Mouse (Mus musculus) embryonic fibroblast, embryonic 13.5 days (primary cell): ENCODE measurements around the gene Tspear.

Source experiments
- CTCF ChIP-seq: IDR thresholded peaks from 2 replicates; pipeline ENCODE4 v1.5.1; 2011; ENCODE audit warnings: mild to moderate bottlenecking, control low read depth, low read length, moderate library complexity, borderline replicate concordance; ENCODE audit not compliant: insufficient read depth
- POLR2A ChIP-seq: IDR thresholded peaks from 2 replicates; pipeline ENCODE4 v1.6.1; 2011; ENCODE audit warnings: low read depth, mild to moderate bottlenecking, control low read depth, low read length, moderate library complexity

DNA sequence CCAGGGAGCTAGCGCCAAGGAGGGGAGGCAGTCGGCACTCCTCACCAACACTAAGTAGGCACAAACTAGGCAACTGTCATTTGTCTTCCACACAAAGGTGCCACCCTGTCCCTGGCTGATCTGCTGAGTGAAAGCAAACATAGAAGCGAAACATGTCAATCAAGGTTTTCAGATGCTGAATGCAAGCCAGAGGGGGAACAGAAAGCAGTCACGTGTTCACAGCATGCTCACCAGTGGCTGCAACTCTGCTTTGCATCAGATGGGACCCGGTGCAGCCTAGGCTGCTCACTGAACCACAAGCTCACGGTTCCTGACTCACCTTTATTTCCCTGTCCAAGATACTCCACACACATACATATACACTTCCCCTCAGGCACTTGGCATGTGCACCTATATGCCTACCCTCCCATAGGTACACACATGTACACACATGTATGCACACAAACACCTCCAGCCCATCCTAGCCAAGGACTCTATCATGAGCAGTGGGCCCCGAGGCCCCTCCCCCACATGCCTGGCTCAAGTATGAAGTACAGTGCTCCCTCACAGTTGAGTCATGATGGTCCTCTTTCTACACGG is 204.7 kb downstream of the Tspear start:
- TF ChIP-seq POLR2A = no peak
- no peak for TF ChIP-seq CTCF
